In genomic region chr5:114620305-114620704, GRCm38 (mm10) we compare ENCODE assay signal across 12 mouse cellular contexts. TPM values are rescaled to one million over a fixed set of nuclear protein-coding genes. Genes with fewer than 3 reads are reported as not detected.
DNase-seq lines count a peak whose midpoint lies in the region; ATAC-seq and TF ChIP-seq lines count a peak whose summit lies in the region.
"Had no signal": no experiment of that assay in that cellular context is flagged by ENCODE, and none has a peak within 500 bp of the region (broad histone marks: within the 10 kb centered on the region; RNA-seq: fewer than 3 reads in every experiment).

No protein-coding gene starts in this region.

- ATAC-seq in heart, postnatal 0 days (ENCODE audit: insufficient read depth, low read depth), result no peak
- ATAC-seq in heart, embryonic 12.5 days (ENCODE audit: insufficient number of reproducible peaks, low FRiP score), result no peak
- ATAC-seq in granulocyte monocyte progenitor cell, adult 5-6 weeks (replicated peaks; ENCODE audit: poor library complexity, severe bottlenecking), result peak; percentile 81
- ATAC-seq in inflammation-experienced regulatory T-cells, adult 6 months, result no peak
- no peak for ATAC-seq in hindbrain, embryonic 12.5 days (ENCODE audit: low FRiP score)

- no peak overlapping the region for H3K9ac ChIP-seq in heart, postnatal 0 days (replicated peaks; ENCODE audit: low read depth, low read length)
- H3K9ac ChIP-seq in heart, embryonic 12.5 days, result no peak overlapping the region
- H3K9ac ChIP-seq in hindbrain, embryonic 12.5 days, result no peak overlapping the region
- H3K9ac ChIP-seq: limb, embryonic 15.5 days; neural tube, embryonic 13.5 days; stomach, embryonic 15.5 days had no signal

- no peaks in the 10 kb centered on the region for H3K4me1 ChIP-seq in heart, postnatal 0 days (ENCODE audit: control insufficient read depth, insufficient read depth)
- no peaks in the 10 kb centered on the region for H3K4me1 ChIP-seq in heart, embryonic 12.5 days (replicated peaks)
- no peaks in the 10 kb centered on the region for H3K4me1 ChIP-seq in hindbrain, embryonic 12.5 days
- H3K4me1 ChIP-seq: limb, embryonic 15.5 days; neural tube, embryonic 13.5 days; stomach, embryonic 15.5 days had no signal

- DNase-seq in heart, postnatal 0 days (ENCODE audit: low spot score), result no peak
- DNase-seq in thymus, postnatal 0 days (ENCODE audit: low spot score), result peak; percentile 40
- DNase-seq in thymus, adult 18-20 months, result no peak
- DNase-seq in layer of hippocampus, postnatal 14 days (ENCODE audit: low spot score in 2 of 2), result no peak
- DNase-seq: heart, postnatal 4 days had no signal

- no peak overlapping the region for H3K4me2 ChIP-seq in heart, postnatal 0 days (ENCODE audit: low read depth, low read length)
- H3K4me2 ChIP-seq in heart, embryonic 12.5 days, result no peak overlapping the region
- H3K4me2 ChIP-seq in hindbrain, embryonic 12.5 days (replicated peaks), result no peak overlapping the region
- H3K4me2 ChIP-seq: limb, embryonic 15.5 days; neural tube, embryonic 13.5 days; stomach, embryonic 15.5 days had no signal

- H3K27me3 ChIP-seq in heart, postnatal 0 days (ENCODE audit: control insufficient read depth, insufficient read depth, low read length), result peaks cover 14% of the 10 kb centered on the region; the same call in 1 of the 2 replicates
- H3K27me3 ChIP-seq in heart, embryonic 12.5 days (replicated peaks), result peaks cover 40% of the 10 kb centered on the region
- H3K27me3 ChIP-seq in hindbrain, embryonic 12.5 days, result peaks cover 8% of the 10 kb centered on the region; the same call in 1 of the 2 replicates
- H3K27me3 ChIP-seq: limb, embryonic 15.5 days; neural tube, embryonic 13.5 days; stomach, embryonic 15.5 days had no signal

- H3K36me3 ChIP-seq in heart, postnatal 0 days (replicated peaks; ENCODE audit: control insufficient read depth, insufficient read depth, low read length), result no peaks in the 10 kb centered on the region
- no peaks in the 10 kb centered on the region for H3K36me3 ChIP-seq in heart, embryonic 12.5 days
- no peaks in the 10 kb centered on the region for H3K36me3 ChIP-seq in hindbrain, embryonic 12.5 days
- H3K36me3 ChIP-seq: neural tube, embryonic 13.5 days; stomach, embryonic 15.5 days had no signal

- TF ChIP-seq EP300 in heart, postnatal 0 days (IDR thresholded peaks at IDR 0.05; ENCODE audit: low read depth), result no peak

- TF ChIP-seq CTCF in heart, postnatal 0 days (IDR thresholded peaks at IDR 0.05; ENCODE audit: low read depth), result peak; percentile 49

- 39% methylated on average over 6 of the region's 6 CpGs for WGBS in heart, postnatal 0 days
- 45% methylated on average over 6 of the region's 6 CpGs for WGBS in heart, embryonic 12.5 days
- 50% methylated on average over 6 of the region's 6 CpGs for WGBS in hindbrain, embryonic 12.5 days

- H3K4me3 ChIP-seq in heart, postnatal 0 days (ENCODE audit: low read depth, low read length), result no peak overlapping the region
- no peak overlapping the region for H3K4me3 ChIP-seq in heart, embryonic 12.5 days
- no peak overlapping the region for H3K4me3 ChIP-seq in hindbrain, embryonic 12.5 days
- H3K4me3 ChIP-seq: limb, embryonic 15.5 days; neural tube, embryonic 13.5 days; stomach, embryonic 15.5 days had no signal

- H3K9me3 ChIP-seq in heart, postnatal 0 days (replicated peaks; ENCODE audit: control insufficient read depth, low read length), result no peaks in the 10 kb centered on the region
- H3K9me3 ChIP-seq in heart, embryonic 12.5 days (replicated peaks), result no peaks in the 10 kb centered on the region
- H3K9me3 ChIP-seq in hindbrain, embryonic 12.5 days (replicated peaks), result no peaks in the 10 kb centered on the region
- H3K9me3 ChIP-seq: limb, embryonic 15.5 days; neural tube, embryonic 13.5 days; stomach, embryonic 15.5 days had no signal

- no peak overlapping the region for H3K27ac ChIP-seq in heart, postnatal 0 days (ENCODE audit: low read depth)
- no peak overlapping the region for H3K27ac ChIP-seq in heart, embryonic 12.5 days (ENCODE audit: poor library complexity, severe bottlenecking)
- H3K27ac ChIP-seq in hindbrain, embryonic 12.5 days, result no peak overlapping the region
- H3K27ac ChIP-seq: limb, embryonic 15.5 days; neural tube, embryonic 13.5 days; stomach, embryonic 15.5 days had no signal

RNA-seq across cellular contexts. Expression of gene Trpv4, which starts 37.9 kb away (rescaled TPM):
- total RNA-seq in heart, postnatal 0 days (2014; rRNA removed; ENCODE audit: low replicate concordance), result 2.3 and 3.4 TPM in 2 replicates
- 0.87 and 0.93 TPM in 2 replicates for polyA plus RNA-seq in heart, postnatal 0 days (2015; fragmentation: Nextera tagmentation; extraction: Ambion mirVana)
- polyA plus RNA-seq in heart, embryonic 12.5 days (2016; fragmentation: Nextera tagmentation; extraction: Ambion mirVana), result 0.95 and 0.96 TPM in 2 replicates
- polyA plus RNA-seq in thymus, postnatal 0 days (2015; fragmentation: Nextera tagmentation; extraction: Ambion mirVana), result 1.1 TPM in 2 replicates
- 0.43 and 4.2 TPM in 2 replicates for total RNA-seq in granulocyte monocyte progenitor cell, adult 5-6 weeks (2014; fragmentation: Nextera tagmentation)
- total RNA-seq in granulocyte monocyte progenitor cell, adult 5-6 weeks (2017), result 0.26 and 0.82 TPM in 2 replicates
- under 1 TPM; 0.19 to 0.90 (median 0.47) TPM for polyA plus RNA-seq in inflammation-experienced regulatory T-cells, adult 6 months (2017; shearing (Covaris generic))
- 1 to 10 TPM; 2.2 to 5.7 TPM for total RNA-seq in layer of hippocampus, postnatal 14 days (2021)
- 1.3 and 1.5 TPM in 2 replicates for polyA plus RNA-seq in hindbrain, embryonic 12.5 days (2016; fragmentation: Nextera tagmentation; extraction: Ambion mirVana)

RNA-seq across cellular contexts. Expression of gene Fam222a, which starts 52.5 kb away (rescaled TPM):
- total RNA-seq in heart, postnatal 0 days (2014; rRNA removed; ENCODE audit: low replicate concordance), result 0.97 and 5.0 TPM in 2 replicates
- 0.97 and 1.3 TPM in 2 replicates for polyA plus RNA-seq in heart, postnatal 0 days (2015; fragmentation: Nextera tagmentation; extraction: Ambion mirVana)
- 0.63 and 1.1 TPM in 2 replicates for polyA plus RNA-seq in heart, embryonic 12.5 days (2016; fragmentation: Nextera tagmentation; extraction: Ambion mirVana)
- polyA plus RNA-seq in thymus, postnatal 0 days (2015; fragmentation: Nextera tagmentation; extraction: Ambion mirVana), result 1.6 and 2.3 TPM in 2 replicates
- total RNA-seq in granulocyte monocyte progenitor cell, adult 5-6 weeks (2014; fragmentation: Nextera tagmentation), result 0.34 and 2.0 TPM in 2 replicates
- not detected in 2 replicates for total RNA-seq in granulocyte monocyte progenitor cell, adult 5-6 weeks (2017)
- polyA plus RNA-seq in inflammation-experienced regulatory T-cells, adult 6 months (2017; shearing (Covaris generic)), result not detected
- total RNA-seq in layer of hippocampus, postnatal 14 days (2021), result 1 to 10 TPM; 7.6 to 7.8 TPM
- 9.4 and 9.9 TPM in 2 replicates for polyA plus RNA-seq in hindbrain, embryonic 12.5 days (2016; fragmentation: Nextera tagmentation; extraction: Ambion mirVana)
